Mouse (Mus musculus) hindbrain, embryonic 11.5 days (tissue): Measurements from ENCODE around the gene Gpd2. TPM values are rescaled to one million over a fixed set of nuclear protein-coding genes. Genes with fewer than 3 reads are reported as not detected.

Experiments
- ATAC-seq: fragments of 200-750 bp; cut with Nextera tagmentation; 2 replicates; pipeline ENCODE4 v1.8.0; 2017; ENCODE audit warnings: mild to moderate bottlenecking, moderate TSS enrichment, moderate library complexity; ENCODE audit not compliant: low FRiP score
- DNase-seq: peaks from one replicate; pipeline ENCODE4 v3.0.0-alpha.2; 2015; ENCODE audit warnings: low spot score
- H3K27ac ChIP-seq: fragments of 300-500 bp; sonication (generic); 2 replicates; pipeline ENCODE4 v1.5.1; 2014; ENCODE audit warnings: mild to moderate bottlenecking, low read depth, low read length
- H3K27me3 ChIP-seq: fragments of 300-500 bp; sonication (generic); 2 replicates; pipeline ENCODE4 v1.6.1; 2014; ENCODE audit warnings: mild to moderate bottlenecking, low read length, moderate library complexity, mixed read lengths; ENCODE audit not compliant: control insufficient read depth, insufficient read depth
- H3K36me3 ChIP-seq: fragments of 300-500 bp; sonication (generic); 2 replicates; pipeline ENCODE4 v1.6.1; 2014; ENCODE audit warnings: mild to moderate bottlenecking, low read length, moderate library complexity, mixed read lengths; ENCODE audit not compliant: control insufficient read depth, insufficient read depth
- H3K4me1 ChIP-seq: fragments of 300-500 bp; sonication (generic); replicated peaks from 2 replicates; pipeline ENCODE4 v1.6.1; 2014; ENCODE audit warnings: low read length, mixed read lengths; ENCODE audit not compliant: control insufficient read depth, insufficient read depth
- H3K4me2 ChIP-seq: fragments of 300-500 bp; sonication (generic); replicated peaks from 2 replicates; pipeline ENCODE4 v1.6.1; 2014; ENCODE audit warnings: mild to moderate bottlenecking, low read depth, low read length
- H3K4me3 ChIP-seq: fragments of 300-500 bp; sonication (generic); 2 replicates; pipeline ENCODE4 v1.5.1; 2014; ENCODE audit warnings: low read depth, low read length
- H3K9ac ChIP-seq: fragments of 300-500 bp; sonication (generic); 2 replicates; pipeline ENCODE4 v1.6.1; 2014; ENCODE audit warnings: low read depth, low read length
- H3K9me3 ChIP-seq: fragments of 300-500 bp; sonication (generic); 2 replicates; pipeline ENCODE4 v1.6.1; 2016; ENCODE audit warnings: low read length; ENCODE audit not compliant: control insufficient read depth
- WGBS: fragments of 180-500 bp; shearing (Covaris S2); extraction: QIAGEN DNeasy Blood & Tissue Kit; methylation state at CpG from one replicate; pipeline ENCODE4 v1.1.7; 2014; 5-methylcytosine and 5-hydroxymethylcytosine counted together
- polyA plus RNA-seq: library from polyadenylated mRNA; unstranded; fragments of >200 nt; fragmentation: Nextera tagmentation; extraction: Ambion mirVana; gene quantifications from 2 replicates; pipeline ENCODE4 v1.2.1, GENCODE M21; 2014

The Gpd2 gene
- polyA plus RNA-seq, 1 experiment from 2014 or later = 18.2 TPM

DNA sequence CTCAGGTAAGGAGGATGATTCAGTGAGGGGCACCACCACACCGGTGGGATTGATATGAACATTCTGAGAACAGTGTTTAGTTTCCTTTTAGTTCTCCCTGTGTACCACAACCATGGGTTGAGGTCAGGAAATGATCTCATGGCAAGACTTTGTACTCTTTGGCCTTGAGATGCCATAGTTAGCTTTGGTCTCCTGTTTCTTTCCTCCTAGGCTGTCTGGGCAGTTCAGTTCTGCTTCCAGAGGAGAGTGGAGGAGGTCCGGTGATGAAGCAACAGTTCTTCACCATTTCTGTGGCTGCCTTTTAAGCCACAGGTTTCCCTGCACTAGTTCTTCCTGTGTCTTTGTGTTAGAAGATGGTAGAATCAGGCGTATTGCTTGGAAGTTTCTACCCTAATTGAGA, 31.4 kb downstream of the Gpd2 start:
- no peaks in the 10 kb centered on the region for H3K36me3 ChIP-seq
- WGBS = 91% methylated on average over 3 of the region's 3 CpGs
- DNase-seq (no peak), ATAC-seq (no peak)
- no peak overlapping the region for H3K4me3 ChIP-seq
- no peaks in the 10 kb centered on the region for H3K27me3 ChIP-seq
- no peak overlapping the region for H3K27ac ChIP-seq
- H3K4me2 ChIP-seq = no peak overlapping the region
- H3K4me1 ChIP-seq = 0 out of 2 replicates have a peak, but pooled peaks cover 2% of the 10 kb centered on the region
- no peaks in the 10 kb centered on the region for H3K9me3 ChIP-seq
- H3K9ac ChIP-seq = no peak overlapping the region

DNA sequence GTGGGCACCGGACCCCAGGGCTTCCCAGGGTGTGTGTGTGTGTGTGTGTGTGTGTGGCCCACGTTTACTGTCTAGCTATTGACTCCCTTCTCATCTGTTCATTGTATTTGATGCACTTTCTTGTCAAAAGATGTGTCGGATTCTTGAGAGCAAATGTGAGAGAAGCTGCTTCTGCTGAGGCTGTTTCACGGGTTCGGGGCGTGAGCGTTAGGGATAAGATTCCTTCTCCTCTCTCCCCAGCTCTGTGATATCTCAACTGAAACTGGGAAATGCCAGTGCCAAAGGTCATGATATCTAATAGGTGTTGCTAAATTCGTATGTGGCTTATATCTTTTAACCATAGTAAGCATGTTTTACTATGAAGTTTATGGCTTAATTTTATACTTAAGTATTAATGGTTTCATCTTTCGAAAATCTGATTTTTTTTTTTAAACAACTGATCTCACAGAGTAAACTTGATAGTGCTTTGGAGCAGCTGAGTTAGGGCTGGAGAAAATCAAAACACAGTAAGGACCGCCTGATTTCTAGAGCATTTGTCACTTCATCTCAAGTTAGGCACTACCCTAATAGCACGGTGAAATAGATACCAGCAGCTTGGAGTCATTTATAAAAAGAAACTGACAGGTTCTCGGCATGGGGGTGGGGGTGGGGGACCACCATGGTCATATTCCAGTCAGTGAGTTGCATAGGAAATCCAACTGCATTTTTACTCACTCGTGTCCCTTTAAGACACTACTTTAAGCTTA, 32.4 kb downstream of the Gpd2 start:
- H3K4me2 ChIP-seq = no peak overlapping the region
- H3K4me1 ChIP-seq = 0 out of 2 replicates have a peak, but pooled peaks cover 2% of the 10 kb centered on the region
- DNase-seq (no peak), ATAC-seq (no peak)
- H3K27me3 ChIP-seq = no peaks in the 10 kb centered on the region
- H3K36me3 ChIP-seq = no peaks in the 10 kb centered on the region
- no peak overlapping the region for H3K27ac ChIP-seq
- no peak overlapping the region for H3K9ac ChIP-seq
- 64% methylated on average over 13 of the region's 13 CpGs for WGBS
- H3K9me3 ChIP-seq = no peaks in the 10 kb centered on the region
- H3K4me3 ChIP-seq = no peak overlapping the region

DNA sequence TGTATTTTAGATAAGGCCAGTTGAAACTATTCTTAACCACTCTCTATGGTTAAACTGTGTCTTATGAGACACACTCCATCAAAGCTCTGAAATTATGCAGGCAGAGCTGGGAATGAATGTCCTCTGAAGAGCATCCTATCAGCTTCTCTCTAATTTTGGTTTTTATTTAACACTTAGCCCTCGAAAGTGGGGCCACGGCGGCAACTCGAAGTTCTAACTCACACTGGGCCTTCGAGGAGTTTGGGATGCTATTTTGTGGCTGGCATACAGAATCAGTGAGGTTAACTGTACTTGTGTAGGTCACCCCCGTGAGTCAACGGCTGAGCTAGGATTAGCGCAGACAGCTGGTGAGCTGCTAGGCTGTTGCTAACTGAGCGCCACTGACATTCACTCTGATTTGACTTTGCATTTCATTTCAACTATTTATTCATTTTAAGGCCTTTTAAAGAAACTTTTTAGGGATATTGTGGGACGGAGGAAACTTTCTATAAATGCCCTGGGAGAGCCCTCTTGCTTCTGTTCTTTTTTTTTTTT, 42.8 kb downstream of the Gpd2 start:
- Histone ChIP-seq H3K4me2 (no peak overlapping the region), H3K9ac (no peak overlapping the region), H3K27me3 (no peaks in the 10 kb centered on the region), H3K9me3 (no peaks in the 10 kb centered on the region), H3K4me1 (no peaks in the 10 kb centered on the region), H3K27ac (no peak overlapping the region), H3K36me3 (no peaks in the 10 kb centered on the region), H3K4me3 (no peak overlapping the region)
- DNase-seq (no peak), ATAC-seq (no peak)
- 86% methylated on average over 10 of the region's 10 CpGs for WGBS

DNA sequence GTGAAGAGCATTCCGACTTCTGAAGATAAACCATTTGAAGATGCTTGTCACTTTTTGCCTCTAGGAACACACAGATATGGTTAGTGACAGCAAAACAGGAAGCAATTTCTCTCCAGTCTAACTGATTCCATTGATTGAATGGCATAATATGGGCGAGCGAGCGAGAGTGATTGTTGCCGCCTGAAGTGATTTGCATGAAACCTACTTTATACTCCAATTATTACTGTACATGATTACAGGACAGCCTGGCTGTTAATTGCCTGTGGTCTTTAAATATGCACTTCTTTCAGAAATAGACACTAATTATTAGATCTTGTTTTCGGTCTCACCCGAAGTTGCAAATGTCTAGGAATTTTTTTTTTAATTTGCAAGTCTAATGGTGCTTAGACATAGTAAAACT, 46.4 kb downstream of the Gpd2 start:
- WGBS = 91% methylated on average over 7 of the region's 7 CpGs
- no peak for DNase-seq
- Histone ChIP-seq H3K36me3 (no peaks in the 10 kb centered on the region), H3K9ac (no peak overlapping the region), H3K27ac (no peak overlapping the region), H3K27me3 (no peaks in the 10 kb centered on the region), H3K9me3 (no peaks in the 10 kb centered on the region), H3K4me2 (no peak overlapping the region), H3K4me1 (no peaks in the 10 kb centered on the region), H3K4me3 (no peak overlapping the region)
- ATAC-seq = no peak

GRCm38 (mm10) chr2:57285197-57285596, 47.8 kb downstream of the Gpd2 start:
- Histone ChIP-seq H3K9ac (no peak overlapping the region), H3K4me1 (no peaks in the 10 kb centered on the region), H3K9me3 (no peaks in the 10 kb centered on the region), H3K27ac (no peak overlapping the region), H3K36me3 (no peaks in the 10 kb centered on the region), H3K4me2 (no peak overlapping the region), H3K27me3 (no peaks in the 10 kb centered on the region), H3K4me3 (no peak overlapping the region)
- ATAC-seq = no peak
- 87% methylated on average over 4 of the region's 4 CpGs for WGBS
- no peak for DNase-seq

DNA sequence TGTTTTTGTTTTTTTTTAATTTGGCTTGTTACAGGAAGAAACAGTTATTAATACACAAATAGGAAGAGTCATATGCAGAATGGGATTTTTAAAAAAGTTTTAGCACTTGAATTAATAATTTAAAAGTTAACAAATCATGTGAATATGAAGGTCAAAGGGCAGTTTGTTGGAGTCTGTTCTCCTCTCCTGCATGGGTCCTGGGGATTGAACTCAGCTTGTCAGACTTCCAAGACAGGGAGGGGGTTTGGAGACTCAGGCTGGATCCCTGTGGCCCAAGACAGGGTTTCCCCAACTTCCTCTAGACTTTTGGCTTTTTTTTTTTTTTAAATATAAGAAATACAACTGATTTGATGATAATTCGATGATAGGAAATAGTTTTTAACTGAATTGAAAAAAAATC, 50.6 kb downstream of the Gpd2 start:
- Histone ChIP-seq H3K27ac (no peak overlapping the region), H3K9ac (no peak overlapping the region), H3K4me3 (no peak overlapping the region), H3K36me3 (no peaks in the 10 kb centered on the region), H3K9me3 (no peaks in the 10 kb centered on the region), H3K4me1 (no peaks in the 10 kb centered on the region), H3K4me2 (no peak overlapping the region), H3K27me3 (no peaks in the 10 kb centered on the region)
- DNase-seq (no peak), ATAC-seq (no peak)
- 85% methylated on average over 1 of the region's 1 CpGs for WGBS

DNA sequence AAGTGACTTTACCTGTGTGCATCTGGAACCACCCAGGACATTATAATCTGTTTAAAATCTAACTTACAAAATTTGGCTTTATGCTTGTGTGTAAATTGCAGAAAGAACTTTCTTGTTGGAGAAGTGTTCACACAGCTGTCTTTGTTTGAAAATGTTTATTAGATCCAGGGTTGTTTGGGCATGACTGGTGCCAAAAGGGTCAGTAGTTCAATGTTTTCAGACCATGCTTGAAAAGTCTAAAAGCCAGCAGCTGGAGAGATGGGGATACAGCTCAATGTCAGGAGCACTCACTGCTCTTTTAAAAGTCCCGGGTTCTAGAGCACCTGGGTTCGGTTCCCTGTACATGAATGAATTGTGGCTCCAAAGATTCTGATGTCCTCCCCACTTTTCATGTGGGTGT, 56.1 kb downstream of the Gpd2 start:
- WGBS = 92% methylated on average over 2 of the region's 2 CpGs
- Histone ChIP-seq H3K36me3 (no peaks in the 10 kb centered on the region), H3K9me3 (no peaks in the 10 kb centered on the region), H3K27me3 (no peaks in the 10 kb centered on the region), H3K4me3 (no peak overlapping the region), H3K4me2 (no peak overlapping the region), H3K4me1 (no peaks in the 10 kb centered on the region), H3K9ac (no peak overlapping the region), H3K27ac (no peak overlapping the region)
- no peak for DNase-seq
- no peak for ATAC-seq

DNA sequence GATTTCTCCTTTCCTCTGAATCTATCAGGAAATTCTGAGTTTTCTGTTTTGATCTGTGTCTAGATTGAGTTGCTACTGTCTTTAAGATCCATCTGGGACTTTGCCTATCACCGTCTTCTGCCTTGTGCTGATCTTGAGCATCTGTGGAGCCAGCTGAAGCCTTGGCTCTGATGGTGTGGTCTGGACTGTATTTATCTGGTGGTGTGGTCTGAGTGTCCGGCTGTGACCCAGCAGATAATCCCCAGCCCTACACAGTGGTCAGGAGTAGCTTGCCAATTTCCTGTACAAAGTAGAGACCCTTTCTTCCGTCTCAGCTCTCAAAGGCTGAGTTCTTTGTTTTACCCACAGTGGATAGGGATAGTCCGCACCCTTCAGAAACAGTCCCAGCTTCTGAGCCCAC, 58.6 kb downstream of the Gpd2 start:
- no peak for DNase-seq

GRCm38 (mm10) chr2:57297226-57297625, 59.8 kb downstream of the Gpd2 start:
- DNase-seq (no peak), ATAC-seq (no peak)
- no peak overlapping the region for H3K27ac ChIP-seq
- H3K4me2 ChIP-seq = no peak overlapping the region
- no peaks in the 10 kb centered on the region for H3K4me1 ChIP-seq
- no peak overlapping the region for H3K4me3 ChIP-seq
- no peak overlapping the region for H3K9ac ChIP-seq
- H3K9me3 ChIP-seq = no peaks in the 10 kb centered on the region
- 90% methylated on average over 4 of the region's 4 CpGs for WGBS
- H3K36me3 ChIP-seq = no peaks in the 10 kb centered on the region
- no peaks in the 10 kb centered on the region for H3K27me3 ChIP-seq

More for the DNA sequence above, 58.6 kb downstream of the Gpd2 start:
- no peak overlapping the region for H3K9ac ChIP-seq
- no peaks in the 10 kb centered on the region for H3K36me3 ChIP-seq
- H3K4me3 ChIP-seq = no peak overlapping the region
- 82% methylated on average over 4 of the region's 4 CpGs for WGBS
- no peaks in the 10 kb centered on the region for H3K27me3 ChIP-seq
- no peaks in the 10 kb centered on the region for H3K4me1 ChIP-seq
- H3K27ac ChIP-seq = no peak overlapping the region
- no peak for ATAC-seq
- H3K4me2 ChIP-seq = no peak overlapping the region
- H3K9me3 ChIP-seq = no peaks in the 10 kb centered on the region
